Mouse (Mus musculus): Measurements from ENCODE around the gene Apex1. TPM values are rescaled to one million over a fixed set of nuclear protein-coding genes. Genes with fewer than 3 reads are reported as not detected.

The Apex1 gene
- polyA plus RNA-seq, 1 experiment = 16.7 TPM

GRCm38 (mm10) chr14:50925111-50925920 is 548 bp downstream of the Apex1 start:
- H3K4me1 ChIP-seq (ENCODE audit: control insufficient read depth, insufficient read depth, low read length) = peaks cover 17% of the 10 kb centered on the region
- TF ChIP-seq POLR2A (IDR thresholded peaks at IDR 0.05; ENCODE audit: borderline replicate concordance, low read depth, low read length) = no peak
- TF ChIP-seq CTCF (IDR thresholded peaks at IDR 0.05; ENCODE audit: low read depth, low read length) = no peak
- H3K27ac ChIP-seq (ENCODE audit: insufficient read depth, low read depth, low read length) = peak overlapping the region; percentile 75
- peak overlapping the region; percentile 82 for H3K4me3 ChIP-seq (ENCODE audit: insufficient read depth, low read length)

- no peak for TF ChIP-seq CTCF (IDR thresholded peaks at IDR 0.05; ENCODE audit: low read depth, low read length)
- no peak for TF ChIP-seq POLR2A (IDR thresholded peaks at IDR 0.05; ENCODE audit: borderline replicate concordance, low read depth, low read length)
- Histone ChIP-seq H3K4me3 (ENCODE audit: insufficient read depth, low read length) (no peak overlapping the region), H3K27ac (ENCODE audit: insufficient read depth, low read depth, low read length) (no peak overlapping the region), H3K4me1 (ENCODE audit: control insufficient read depth, insufficient read depth, low read length) (peaks cover 22% of the 10 kb centered on the region)
These were observed 2.6 kb downstream of the Apex1 start for GRCm38 (mm10) chr14:50927366-50927765.

- peak overlapping the region; percentile 84 for H3K4me3 ChIP-seq (ENCODE audit: insufficient read depth, low read length)
These were observed 5.2 kb downstream of the Apex1 start for GRCm38 (mm10) chr14:50929951-50930350.

GRCm38 (mm10) chr14:50930377-50930753 is 5.6 kb downstream of the Apex1 start:
- TF ChIP-seq CTCF (IDR thresholded peaks at IDR 0.05; ENCODE audit: low read depth, low read length) (no peak), POLR2A (IDR thresholded peaks at IDR 0.05; ENCODE audit: borderline replicate concordance, low read depth, low read length) (no peak)
- H3K27ac ChIP-seq (ENCODE audit: insufficient read depth, low read depth, low read length) = peak overlapping the region; percentile 81
- H3K4me3 ChIP-seq (ENCODE audit: insufficient read depth, low read length) = peak overlapping the region; percentile 84
- peaks cover 25% of the 10 kb centered on the region for H3K4me1 ChIP-seq (ENCODE audit: control insufficient read depth, insufficient read depth, low read length)

More at GRCm38 (mm10) chr14:50929951-50930350, 5.2 kb downstream of the Apex1 start:
- H3K4me1 ChIP-seq (ENCODE audit: control insufficient read depth, insufficient read depth, low read length) = peaks cover 22% of the 10 kb centered on the region
- H3K27ac ChIP-seq (ENCODE audit: insufficient read depth, low read depth, low read length) = peak overlapping the region; percentile 81
- no peak for TF ChIP-seq CTCF (IDR thresholded peaks at IDR 0.05; ENCODE audit: low read depth, low read length)
- no peak for TF ChIP-seq POLR2A (IDR thresholded peaks at IDR 0.05; ENCODE audit: borderline replicate concordance, low read depth, low read length)

GRCm38 (mm10) chr14:50930754-50931492 is 6.2 kb downstream of the Apex1 start, which contains the start of the genes Pip4p1 and Pnp:
Pip4p1 (minus strand) TSS chr14:50930856.
Pnp (plus strand) TSS chr14:50931082.
- Histone ChIP-seq H3K27ac (ENCODE audit: insufficient read depth, low read depth, low read length) (peak within 1 kb of the TSS; percentile 89), H3K4me1 (ENCODE audit: control insufficient read depth, insufficient read depth, low read length) (peaks cover 27% of the 10 kb centered on the region), H3K4me3 (ENCODE audit: insufficient read depth, low read length) (peak within 1 kb of the TSS; percentile 84)
- no peak for TF ChIP-seq CTCF (IDR thresholded peaks at IDR 0.05; ENCODE audit: low read depth, low read length)
- TF ChIP-seq POLR2A (IDR thresholded peaks at IDR 0.05; ENCODE audit: borderline replicate concordance, low read depth, low read length) = no peak

GRCm38 (mm10) chr14:50931493-50932020 is 6.8 kb downstream of the Apex1 start:
- Histone ChIP-seq H3K4me1 (ENCODE audit: control insufficient read depth, insufficient read depth, low read length) (peaks cover 28% of the 10 kb centered on the region), H3K27ac (ENCODE audit: insufficient read depth, low read depth, low read length) (peak overlapping the region; percentile 89)
- no peak for TF ChIP-seq POLR2A (IDR thresholded peaks at IDR 0.05; ENCODE audit: borderline replicate concordance, low read depth, low read length)
- TF ChIP-seq CTCF (IDR thresholded peaks at IDR 0.05; ENCODE audit: low read depth, low read length) = no peak

GRCm38 (mm10) chr14:50936649-50937048 is 11.9 kb downstream of the Apex1 start:
- peak overlapping the region; percentile 22; the same call in 1 of the 2 replicates for H3K27ac ChIP-seq (ENCODE audit: insufficient read depth, low read depth, low read length)
- H3K4me3 ChIP-seq (ENCODE audit: insufficient read depth, low read length) = no peak overlapping the region
- TF ChIP-seq CTCF (IDR thresholded peaks at IDR 0.05; ENCODE audit: low read depth, low read length) = no peak
- TF ChIP-seq POLR2A (IDR thresholded peaks at IDR 0.05; ENCODE audit: borderline replicate concordance, low read depth, low read length) = no peak
- H3K4me1 ChIP-seq (ENCODE audit: control insufficient read depth, insufficient read depth, low read length) = peaks cover 31% of the 10 kb centered on the region

More at GRCm38 (mm10) chr14:50931493-50932020, 6.8 kb downstream of the Apex1 start:
- H3K4me3 ChIP-seq (ENCODE audit: insufficient read depth, low read length) = peak overlapping the region; percentile 70

GRCm38 (mm10) chr14:50938119-50938908 is 13.5 kb downstream of the Apex1 start:
- peaks cover 29% of the 10 kb centered on the region for H3K4me1 ChIP-seq (ENCODE audit: control insufficient read depth, insufficient read depth, low read length)
- TF ChIP-seq POLR2A (IDR thresholded peaks at IDR 0.05; ENCODE audit: borderline replicate concordance, low read depth, low read length) = no peak
- no peak for TF ChIP-seq CTCF (IDR thresholded peaks at IDR 0.05; ENCODE audit: low read depth, low read length)
- H3K4me3 ChIP-seq (ENCODE audit: insufficient read depth, low read length) = no peak overlapping the region
- no peak overlapping the region for H3K27ac ChIP-seq (ENCODE audit: insufficient read depth, low read depth, low read length)

- H3K4me1 ChIP-seq (ENCODE audit: control insufficient read depth, insufficient read depth, low read length) = peaks cover 29% of the 10 kb centered on the region
- H3K27ac ChIP-seq (ENCODE audit: insufficient read depth, low read depth, low read length) = no peak overlapping the region
- H3K4me3 ChIP-seq (ENCODE audit: insufficient read depth, low read length) = no peak overlapping the region
- TF ChIP-seq POLR2A (IDR thresholded peaks at IDR 0.05; ENCODE audit: borderline replicate concordance, low read depth, low read length) (no peak), CTCF (IDR thresholded peaks at IDR 0.05; ENCODE audit: low read depth, low read length) (no peak)
These were observed 14.2 kb downstream of the Apex1 start for GRCm38 (mm10) chr14:50938940-50939339.
